Mouse (Mus musculus) hematopoietic stem cell, adult 5-6 weeks (primary cell): Measurements from ENCODE around the gene Opn5. TPM values are rescaled to one million over a fixed set of nuclear protein-coding genes. Genes with fewer than 3 reads are reported as not detected.

ENCODE experiments used
- ATAC-seq, 2 experiments: fragments of 125-278 bp in 1 of 2; replicated peaks in 1 of 2; 2 replicates each; pipeline ENCODE4 v1.8.0; 2016 to 2017; ENCODE audit warnings: inconsistent platforms in 2 of 2, mild to moderate bottlenecking in 2 of 2, moderate number of reproducible peaks in 2 of 2, low read depth in 1 of 2, moderate TSS enrichment in 1 of 2; ENCODE audit not compliant: low FRiP score in 2 of 2, poor library complexity in 2 of 2, severe bottlenecking in 2 of 2, insufficient read depth in 1 of 2, low TSS enrichment in 1 of 2
- total RNA-seq: library from RNA; stranded (forward); fragments of 172-1452, 232-1000 nt; gene quantifications from 2 replicates; pipeline ENCODE4 v1.2.3, GENCODE M21; 2017

Gene Opn5
- total RNA-seq = not detected in 2 replicates

GRCm38 (mm10) chr17:42611295-42611694 is at the start of gene Opn5:
Opn5 (minus strand) TSS chr17:42611395.
- ATAC-seq = no peak

- ATAC-seq = peak; percentile 91 to 92
Observed at GRCm38 (mm10) chr17:42658634-42659422, 47.6 kb upstream of the Opn5 start.

GRCm38 (mm10) chr17:42643416-42643815 is 32.2 kb upstream of the Opn5 start:
- ATAC-seq = no peak

GRCm38 (mm10) chr17:42630206-42630605 is 19.0 kb upstream of the Opn5 start:
- ATAC-seq = no peak

- peak; percentile 65 to 66 for ATAC-seq
Observed at GRCm38 (mm10) chr17:42613043-42613737, 2.0 kb upstream of the Opn5 start.

GRCm38 (mm10) chr17:42608270-42608669 is 2.9 kb downstream of the Opn5 start:
- no peak for ATAC-seq

- peak; percentile 94 to 95 for ATAC-seq
Observed at GRCm38 (mm10) chr17:42602829-42603784, 8.1 kb downstream of the Opn5 start.

- no peak for ATAC-seq
Observed at GRCm38 (mm10) chr17:42586486-42586885, 24.7 kb downstream of the Opn5 start.

GRCm38 (mm10) chr17:42583029-42583331 is 28.2 kb downstream of the Opn5 start:
- no peak for ATAC-seq

GRCm38 (mm10) chr17:42582281-42583028 is 28.7 kb downstream of the Opn5 start:
- ATAC-seq = no peak

GRCm38 (mm10) chr17:42580623-42581022 is 30.6 kb downstream of the Opn5 start:
- ATAC-seq = no peak

- ATAC-seq = no peak
Observed at GRCm38 (mm10) chr17:42580196-42580595, 31.0 kb downstream of the Opn5 start.

- ATAC-seq = no peak
Observed at GRCm38 (mm10) chr17:42576671-42577168, 34.5 kb downstream of the Opn5 start.

- ATAC-seq = no peak
Observed at GRCm38 (mm10) chr17:42573786-42574185, 37.4 kb downstream of the Opn5 start.

- ATAC-seq = no peak
Observed at GRCm38 (mm10) chr17:42549578-42549977, 61.6 kb downstream of the Opn5 start.

GRCm38 (mm10) chr17:42530147-42530546 is 81.0 kb downstream of the Opn5 start:
- no peak for ATAC-seq
